ENCODE assay signal across 8 mouse cellular contexts in the genomic region with DNA sequence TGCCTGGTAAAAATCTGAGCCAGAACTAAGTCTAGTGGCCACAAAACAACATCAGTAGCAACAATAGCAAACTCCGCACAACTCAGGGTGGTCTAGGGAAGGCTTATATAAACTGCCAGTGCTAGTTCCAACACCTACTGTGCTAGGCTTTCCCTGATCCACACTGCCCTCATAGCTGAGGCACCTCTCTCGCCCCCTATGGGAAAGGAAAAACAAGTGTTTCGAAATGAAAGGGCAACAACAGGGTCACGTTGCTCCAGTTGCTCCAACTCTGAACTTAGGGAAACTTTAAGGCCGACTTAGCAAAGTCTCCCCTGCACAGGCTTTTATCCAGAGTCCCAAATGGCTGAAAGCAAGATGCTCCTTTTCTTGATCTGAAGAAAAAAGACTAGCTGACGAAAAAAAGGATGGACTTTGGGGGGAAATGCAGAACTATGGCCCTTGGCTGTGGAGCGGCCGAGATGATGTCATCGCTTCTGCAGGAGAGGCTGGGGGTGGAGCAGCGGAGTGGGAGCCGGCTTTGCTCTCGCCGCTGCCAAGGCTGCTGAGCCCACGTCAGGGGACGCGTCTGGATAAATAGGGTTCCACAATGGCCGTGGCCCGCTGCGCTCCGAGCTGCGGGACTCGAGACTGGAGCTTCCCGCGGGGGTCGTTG. TPM values are rescaled to one million over a fixed set of nuclear protein-coding genes. Genes with fewer than 3 reads are reported as not detected.
DNase-seq lines count a peak whose midpoint lies in the region; ATAC-seq and TF ChIP-seq lines count a peak whose summit lies in the region.

A gene (plus strand): TSS at position 532 of the 655 bp plus-strand sequence.

- no peak for TF ChIP-seq POLR2A in CH12.LX (IDR thresholded peaks at IDR 0.05; ENCODE audit: low read depth, low read length)

- H3K4me1 ChIP-seq in CH12.LX (ENCODE audit: control insufficient read depth in 1 of 2, insufficient read depth in 2 of 2): no peaks in the 10 kb centered on the region; a peak in 1 of 4 replicates
- peaks cover 6% of the 10 kb centered on the region; the same call in 1 of the 2 replicates for H3K4me1 ChIP-seq in embryonic facial prominence, embryonic 14.5 days (ENCODE audit: control insufficient read depth, insufficient read depth, low read length)
- 0 out of 2 replicates have a peak, but pooled peaks cover 8% of the 10 kb centered on the region for H3K4me1 ChIP-seq in heart, embryonic 12.5 days (replicated peaks)

- H3K4me2 ChIP-seq in CH12.LX (ENCODE audit: insufficient read depth, low read depth, poor library complexity, severe bottlenecking): no peak within 1 kb of the TSS
- H3K4me2 ChIP-seq in embryonic facial prominence, embryonic 14.5 days (ENCODE audit: low read depth, low read length): peak within 1 kb of the TSS; percentile 82
- peak within 1 kb of the TSS; percentile 92 for H3K4me2 ChIP-seq in heart, embryonic 12.5 days

- no peaks in the 10 kb centered on the region for H3K79me2 ChIP-seq in CH12.LX (replicated peaks; ENCODE audit: control insufficient read depth, extremely low read depth, insufficient read depth, poor library complexity, severe bottlenecking)

- H3K9ac ChIP-seq in CH12.LX (ENCODE audit: insufficient read depth, low read depth): no peak within 1 kb of the TSS
- H3K9ac ChIP-seq in embryonic facial prominence, embryonic 14.5 days (ENCODE audit: low read depth, low read length): peak within 1 kb of the TSS; percentile 64
- H3K9ac ChIP-seq in heart, embryonic 12.5 days: peak within 1 kb of the TSS; percentile 53

- H3K27ac ChIP-seq in CH12.LX (ENCODE audit: insufficient read depth, low read depth): no peak within 1 kb of the TSS
- no peak within 1 kb of the TSS for H3K27ac ChIP-seq in embryonic facial prominence, embryonic 14.5 days (replicated peaks; ENCODE audit: low read depth, low read length)
- no peak within 1 kb of the TSS for H3K27ac ChIP-seq in heart, embryonic 12.5 days (ENCODE audit: poor library complexity, severe bottlenecking)

- peak; percentile 1; the same call in 1 of the 2 replicates for TF ChIP-seq RAD21 in CH12.LX (IDR thresholded peaks at IDR 0.05; ENCODE audit: low read depth, low read length)

- 4% methylated on average over 25 of the region's 25 CpGs for whole genome bisulfite sequencing in embryonic facial prominence, embryonic 14.5 days
- 5% methylated on average over 25 of the region's 25 CpGs for WGBS in heart, embryonic 12.5 days

- no peak within 1 kb of the TSS for H3K4me3 ChIP-seq in CH12.LX (replicated peaks in 1 of 3; ENCODE audit: low read depth in 2 of 3, low read length in 2 of 3, poor library complexity in 1 of 3)
- H3K4me3 ChIP-seq in embryonic facial prominence, embryonic 14.5 days (ENCODE audit: low read depth, low read length): peak within 1 kb of the TSS; percentile 44
- H3K4me3 ChIP-seq in heart, embryonic 12.5 days: peak within 1 kb of the TSS; percentile 57

- TF ChIP-seq CTCF in CH12.LX (conservative IDR thresholded peaks at IDR 0.05 in 1 of 2, IDR thresholded peaks at IDR 0.05 in 1 of 2; ENCODE audit: low read depth in 2 of 2, low read length in 2 of 2): peak in 1 of 2 experiments; percentile 16; a peak in 1 of 4 replicates

- H3K36me3 ChIP-seq in CH12.LX (replicated peaks in 1 of 2; ENCODE audit: control insufficient read depth in 1 of 2, insufficient read depth in 1 of 2, low read length in 1 of 2): no peaks in the 10 kb centered on the region
- no peaks in the 10 kb centered on the region for H3K36me3 ChIP-seq in embryonic facial prominence, embryonic 14.5 days (ENCODE audit: control insufficient read depth, insufficient read depth, low read length)
- no peaks in the 10 kb centered on the region for H3K36me3 ChIP-seq in heart, embryonic 12.5 days

- ATAC-seq in embryonic facial prominence, embryonic 14.5 days (ENCODE audit: low read depth): peak; percentile 71; the same call in 1 of the 2 replicates
- peak; percentile 71 for ATAC-seq in heart, embryonic 12.5 days (ENCODE audit: insufficient number of reproducible peaks, low FRiP score)

- TF ChIP-seq EP300 in CH12.LX (IDR thresholded peaks at IDR 0.05; ENCODE audit: low read length): no peak

- dilution Hi-C loops in CH12.LX (cut with MboI; ENCODE audit: extremely low pct_ligation_motif_present, extremely low pct_unique_long_range_greater_than_20kb, low sequenced_read_pairs): no loop called here

- in situ Hi-C loops in CH12.LX (cut with MboI; ENCODE audit: low pct_ligation_motif_present, low pct_unique_long_range_greater_than_20kb, low sequenced_read_pairs): no loop called here

- DNase-seq in CH12.LX (ENCODE audit: extremely low read depth): no peak
- peak; percentile 28 for DNase-seq in adrenal gland, adult 8-10 months
- DNase-seq in embryonic facial prominence, embryonic 14.5 days (ENCODE audit: low spot score): peak; percentile 80
- DNase-seq in kidney, postnatal 25 days: peak; percentile 6 to 34
- DNase-seq in lung, postnatal 10 days: peak; percentile 68
- DNase-seq in ovary, postnatal 36 days (ENCODE audit: low spot score): peak; percentile 51
- no peak for DNase-seq in c-Kit-positive CD71-positive TER-119-positive erythroid progenitor cells, embryonic 14.5 days (ENCODE audit: low spot score)

- no peaks in the 10 kb centered on the region for H3K27me3 ChIP-seq in CH12.LX (replicated peaks)
- peaks cover 8% of the 10 kb centered on the region for H3K27me3 ChIP-seq in embryonic facial prominence, embryonic 14.5 days (replicated peaks; ENCODE audit: control insufficient read depth, insufficient read depth, low read length)
- peaks cover 20% of the 10 kb centered on the region for H3K27me3 ChIP-seq in heart, embryonic 12.5 days (replicated peaks)

- H3K9me3 ChIP-seq in CH12.LX (replicated peaks; ENCODE audit: low read length): no peaks in the 10 kb centered on the region
- H3K9me3 ChIP-seq in embryonic facial prominence, embryonic 14.5 days (ENCODE audit: control insufficient read depth, low read length): no peaks in the 10 kb centered on the region
- H3K9me3 ChIP-seq in heart, embryonic 12.5 days (replicated peaks): no peaks in the 10 kb centered on the region

TF ChIP-seq in CH12.LX, 34 proteins besides CTCF, POLR2A, EP300 and RAD21:
- TF ChIP-seq USF2 (conservative IDR thresholded peaks at IDR 0.05; ENCODE audit: low read depth, low read length): no peak
- no peak for TF ChIP-seq UBTF (IDR thresholded peaks at IDR 0.05; ENCODE audit: low read depth, low read length)
- TF ChIP-seq JUN (IDR thresholded peaks at IDR 0.05; ENCODE audit: insufficient read depth, low read depth, low read length): no peak
- no peak for TF ChIP-seq ZMIZ1 (IDR thresholded peaks at IDR 0.05; ENCODE audit: low read depth, low read length)
TF ChIP-seq in CH12.LX: peak in this region for 0.

RNA-seq across cellular contexts. Expression of the gene that starts here (rescaled TPM):
- total RNA-seq in CH12.LX (2012; rRNA removed) (not detected in 2 replicates), CH12.LX (2014; rRNA removed) (not detected in 2 replicates)
- polyA plus RNA-seq in CH12.LX (2012; ENCODE audit: insufficient read length, low read depth): not detected in 2 replicates
- total RNA-seq in adrenal gland, adult 8-10 months (2022): 1 to 10 TPM; 2.6 to 6.4 (median 4.2) TPM
- 20.8 and 25.6 TPM in 2 replicates for polyA plus RNA-seq in embryonic facial prominence, embryonic 14.5 days (2014; fragmentation: Nextera tagmentation; extraction: Ambion mirVana)
- polyA plus RNA-seq in heart, embryonic 12.5 days (2016; fragmentation: Nextera tagmentation; extraction: Ambion mirVana): 0.29 and 0.49 TPM in 2 replicates

Comparison
In these comparisons a context has a peak if more than half of its experiments do, and no peak if none do; other contexts are left out.
1. RNA of the gene that starts here (polyA plus RNA-seq): 20.8 to 25.6 TPM in embryonic facial prominence, embryonic 14.5 days; 0.29 to 0.49 TPM in heart, embryonic 12.5 days and not detected in CH12.LX; every median in the first group is over 10 times any median in the second.
2. Peak in ATAC-seq, H3K4me3 ChIP-seq, H3K9ac ChIP-seq and H3K4me2 ChIP-seq in heart, embryonic 12.5 days; RNA of the gene not detected or under 1 TPM.
3. DNase-seq: peak in adrenal gland, adult 8-10 months (single experiment), embryonic facial prominence, embryonic 14.5 days (single experiment), kidney, postnatal 25 days (2 of 2), lung, postnatal 10 days (single experiment) and ovary, postnatal 36 days (single experiment); none in CH12.LX (single experiment) and c-Kit-positive CD71-positive TER-119-positive erythroid progenitor cells, embryonic 14.5 days (single experiment).